Mouse (Mus musculus) large intestine, adult 2 months (tissue): ENCODE results near the gene Ptgr1. TPM values are rescaled to one million over a fixed set of nuclear protein-coding genes. Genes with fewer than 3 reads are reported as not detected.

Experiments used
- DNase-seq: peaks from one replicate; pipeline ENCODE4 v3.0.0-alpha.2; 2012; ENCODE audit warnings: low read depth, low spot score
- WGBS: fragments of 180-500 bp; shearing (Covaris S2); methylation state at CpG from one replicate; pipeline ENCODE4 v1.1.7; 2018; 5-methylcytosine and 5-hydroxymethylcytosine counted together
- polyA plus RNA-seq: library from polyadenylated mRNA; depleted of rRNA; stranded (reverse); fragments of >200 nt; gene quantifications from 2 replicates; pipeline ENCODE4 v1.2.3, GENCODE M21; 2012

Gene Ptgr1
- polyA plus RNA-seq, 1 experiment, result 10.5 TPM

DNA sequence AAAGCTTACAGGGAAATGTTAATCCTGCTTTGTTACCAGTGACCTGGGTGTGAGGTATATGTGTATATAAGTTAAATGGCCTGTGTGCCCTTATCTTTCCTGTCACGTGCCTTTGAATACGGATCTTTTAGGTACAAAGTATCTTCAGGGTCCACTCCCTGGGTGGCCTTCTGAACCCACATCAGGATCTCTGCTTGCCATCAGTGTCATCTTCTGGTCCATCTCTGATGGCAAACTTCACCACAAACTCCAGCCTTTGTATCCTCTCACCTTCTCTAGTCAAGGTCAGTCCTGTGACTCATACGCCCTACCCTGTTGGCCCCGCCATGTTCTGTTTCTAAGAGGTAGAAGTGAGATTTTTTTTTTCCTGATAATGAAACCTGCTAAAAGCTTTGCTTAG, 7.8 kb upstream of the Ptgr1 start, which contains the start of gene Dnajc25:
Dnajc25 (plus strand) TSS at position 301 of the 400 bp plus-strand sequence.
- WGBS, result 43% methylated on average over 4 of the region's 4 CpGs

DNA sequence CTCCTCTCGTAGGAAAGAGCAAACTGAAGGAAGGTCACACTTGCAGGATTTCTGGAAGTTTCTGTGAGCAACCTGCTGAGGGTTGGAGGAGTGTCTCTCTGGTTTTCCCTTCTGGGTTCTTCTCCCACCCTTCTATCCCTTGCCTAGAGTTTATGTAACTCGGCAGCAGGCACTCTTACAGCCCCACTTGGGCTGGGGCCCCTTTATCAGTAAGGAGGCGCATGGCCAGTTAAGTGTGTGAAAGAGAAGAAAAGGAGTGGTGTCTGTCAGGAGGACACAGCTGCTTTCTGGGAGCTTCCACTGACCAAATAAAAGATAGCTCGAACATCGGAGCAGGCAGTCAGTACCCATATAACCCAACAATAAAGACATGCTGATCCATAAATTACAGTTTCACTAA, 5.3 kb upstream of the Ptgr1 start:
- DNase-seq, result no peak
- 42% methylated on average over 5 of the region's 5 CpGs for WGBS

More for the DNA sequence above, 7.8 kb upstream of the Ptgr1 start, which contains the start of gene Dnajc25:
- no peak for DNase-seq

DNA sequence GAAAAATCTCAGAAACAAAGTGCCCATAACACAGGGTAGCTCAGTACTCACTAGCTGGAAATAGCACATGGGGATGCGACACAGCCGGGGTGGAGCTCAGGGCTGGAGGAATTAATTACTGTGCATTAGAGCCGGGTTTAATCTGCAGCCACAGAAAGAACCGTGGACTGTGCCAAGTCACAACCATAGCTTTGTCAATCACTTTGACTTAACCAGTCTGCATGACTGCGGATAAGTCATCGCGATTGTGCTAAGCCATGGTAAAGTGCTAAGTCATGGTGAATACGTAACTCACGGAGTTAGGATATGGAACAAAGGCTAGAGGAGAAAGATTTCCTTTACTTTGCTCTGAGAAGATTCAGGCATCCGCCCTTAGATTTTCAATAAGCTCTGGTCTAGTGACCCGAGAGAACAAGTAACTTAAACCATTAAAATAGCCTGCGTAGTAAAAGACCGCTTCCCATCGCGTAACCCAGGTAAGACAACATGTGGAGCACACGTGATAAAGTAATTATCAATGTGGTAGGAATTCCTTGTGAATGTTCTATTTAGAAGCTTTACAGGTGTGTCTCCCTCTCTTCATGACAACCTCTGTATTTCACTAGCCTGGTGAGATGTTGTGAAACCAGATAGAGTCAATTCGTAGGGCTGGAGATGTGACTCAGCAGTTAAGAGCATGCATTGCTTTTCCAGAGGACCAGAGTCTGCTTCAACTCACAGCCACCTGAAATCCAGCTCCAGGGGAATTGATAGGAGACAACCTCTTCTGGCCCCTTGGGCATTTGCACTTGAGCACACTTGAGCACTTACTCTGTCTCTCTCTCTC, 3.9 kb upstream of the Ptgr1 start:
- no peak for DNase-seq
- 83% methylated on average over 17 of the region's 17 CpGs for WGBS

DNA sequence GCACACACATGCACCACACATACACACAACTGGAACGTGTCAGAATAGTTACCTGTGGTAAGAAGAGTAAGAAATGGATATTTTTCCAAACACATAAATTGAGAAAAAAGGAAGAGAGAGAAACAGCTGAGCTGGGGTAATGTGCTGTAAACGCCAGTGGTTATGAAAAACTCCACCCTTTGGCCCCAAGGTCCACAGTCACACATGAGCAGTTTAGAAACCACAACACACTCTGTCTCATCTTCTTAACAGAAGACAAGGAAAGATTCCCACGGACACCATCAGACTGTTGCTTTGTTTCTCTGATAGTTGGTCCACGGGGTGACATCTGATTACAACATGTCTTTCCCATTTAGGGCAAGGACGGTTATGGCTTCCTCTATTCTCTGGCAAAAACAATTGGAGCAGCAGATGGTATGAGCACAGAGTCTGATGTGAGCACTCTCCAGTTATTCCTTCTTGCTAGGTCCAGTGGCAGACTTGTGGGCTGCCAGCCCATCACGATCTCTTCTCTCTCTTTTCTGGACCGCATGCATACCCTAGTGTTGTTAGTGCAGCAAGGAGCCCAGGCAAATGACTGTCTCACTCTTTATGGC, 2.5 kb upstream of the Ptgr1 start:
- 78% methylated on average over 7 of the region's 7 CpGs for WGBS
- DNase-seq, result no peak

DNA sequence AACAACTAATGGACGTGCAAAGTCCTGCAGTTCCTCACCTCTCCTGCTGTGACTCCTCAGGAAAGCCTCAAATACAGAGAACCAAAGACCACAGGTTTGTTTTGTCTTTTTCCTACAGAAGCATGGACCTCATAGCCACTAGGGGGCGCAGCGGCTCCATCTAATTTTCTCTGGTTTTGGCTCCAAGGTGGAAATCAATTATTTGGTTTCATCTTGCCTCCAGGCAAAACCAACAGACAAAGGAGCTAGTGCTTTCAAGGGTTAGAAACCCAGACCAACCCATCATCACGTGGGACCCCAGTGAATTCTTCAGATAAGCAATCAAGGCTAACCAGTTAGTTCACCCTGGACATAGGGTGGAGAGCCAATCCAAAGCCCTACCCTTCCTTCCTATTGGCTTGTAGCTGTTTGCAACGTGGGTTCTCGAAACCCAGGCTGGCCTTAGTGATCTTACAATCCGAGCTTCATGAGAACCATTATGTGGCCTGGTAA, 1.7 kb downstream of the Ptgr1 start:
- WGBS, result 7% methylated on average over 7 of the region's 7 CpGs
- peak; percentile 44 for DNase-seq

DNA sequence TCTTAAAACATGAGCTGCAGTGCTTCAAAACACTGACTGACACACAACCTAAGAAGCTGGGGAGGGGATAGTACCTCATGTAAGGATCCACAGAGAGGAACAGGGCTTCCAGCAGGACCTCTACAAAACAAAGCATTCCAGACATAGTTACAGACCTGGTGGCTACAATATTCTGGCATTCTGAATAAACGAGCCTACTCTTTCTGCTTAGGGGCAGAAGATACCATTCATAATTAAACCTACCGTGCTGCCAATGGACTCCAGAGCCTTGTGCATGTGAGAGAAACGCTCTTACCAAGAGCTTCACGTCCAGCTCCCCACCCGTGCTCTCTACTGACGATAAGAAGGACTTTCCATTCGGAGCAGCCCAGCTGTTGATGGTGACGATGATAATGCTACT, 4.1 kb downstream of the Ptgr1 start:
- DNase-seq, result no peak
- WGBS, result 93% methylated on average over 8 of the region's 8 CpGs

DNA sequence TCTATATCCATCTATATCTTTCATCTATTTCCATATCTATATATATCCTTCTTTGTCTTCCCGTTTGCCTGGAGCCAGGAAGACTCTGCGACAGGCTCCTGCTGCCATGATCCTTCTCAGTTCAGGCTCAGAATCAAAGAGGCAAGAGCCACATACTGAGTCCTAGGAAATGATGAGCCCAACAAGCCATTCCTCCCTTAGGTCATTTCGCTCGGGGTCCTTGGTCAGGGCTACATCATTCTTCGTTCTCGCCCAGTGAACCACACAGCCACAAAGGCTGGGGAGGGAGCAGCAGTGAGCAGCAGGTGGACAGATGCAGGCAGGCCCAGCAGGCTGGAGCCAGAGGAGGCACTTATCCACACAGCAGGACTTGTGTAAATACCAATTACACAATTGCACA, 5.5 kb downstream of the Ptgr1 start:
- WGBS, result 89% methylated on average over 6 of the region's 6 CpGs
- DNase-seq, result no peak

DNA sequence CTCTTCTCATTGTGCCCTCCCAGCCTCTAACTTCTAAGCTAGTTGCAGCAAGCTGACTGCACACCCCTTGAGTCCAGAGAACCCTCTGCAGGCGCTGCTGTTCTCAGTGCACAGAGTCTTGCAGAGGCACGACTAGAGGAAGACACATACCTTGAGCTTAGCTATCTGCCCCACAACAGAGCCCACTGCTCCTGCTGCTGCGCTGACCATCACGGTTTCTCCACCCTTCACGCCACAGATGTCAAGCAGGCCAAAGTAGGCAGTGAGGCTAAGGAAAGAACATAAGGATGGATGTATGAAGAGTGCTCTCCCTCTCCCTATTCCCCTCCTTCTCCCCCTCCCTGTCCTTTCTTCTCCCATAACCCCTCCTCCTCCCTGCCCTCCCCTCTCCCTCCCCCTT, 11.2 kb downstream of the Ptgr1 start:
- WGBS, result 92% methylated on average over 5 of the region's 5 CpGs

DNA sequence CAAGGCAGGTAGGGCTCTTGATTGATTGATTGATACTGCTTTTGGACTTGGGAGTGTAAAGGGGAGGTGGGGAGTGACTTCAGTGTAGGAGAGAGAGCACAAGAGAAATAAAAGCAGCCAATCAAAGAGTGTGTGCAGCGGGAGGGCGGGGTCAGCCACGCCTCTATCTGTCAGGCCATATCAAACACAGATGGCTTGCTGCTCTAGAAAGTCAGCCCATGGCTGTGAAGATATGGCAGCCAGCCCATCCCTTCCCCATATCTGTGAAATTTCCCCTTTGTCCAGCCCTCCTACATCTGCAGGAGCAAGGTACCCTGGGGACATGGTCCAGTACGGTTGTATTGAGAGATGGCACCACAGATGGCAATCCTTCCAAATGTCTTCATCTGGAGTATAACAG, 16.2 kb downstream of the Ptgr1 start:
- DNase-seq, result no peak
- 80% methylated on average over 4 of the region's 4 CpGs for WGBS

More for the DNA sequence above, 11.2 kb downstream of the Ptgr1 start:
- no peak for DNase-seq

DNA sequence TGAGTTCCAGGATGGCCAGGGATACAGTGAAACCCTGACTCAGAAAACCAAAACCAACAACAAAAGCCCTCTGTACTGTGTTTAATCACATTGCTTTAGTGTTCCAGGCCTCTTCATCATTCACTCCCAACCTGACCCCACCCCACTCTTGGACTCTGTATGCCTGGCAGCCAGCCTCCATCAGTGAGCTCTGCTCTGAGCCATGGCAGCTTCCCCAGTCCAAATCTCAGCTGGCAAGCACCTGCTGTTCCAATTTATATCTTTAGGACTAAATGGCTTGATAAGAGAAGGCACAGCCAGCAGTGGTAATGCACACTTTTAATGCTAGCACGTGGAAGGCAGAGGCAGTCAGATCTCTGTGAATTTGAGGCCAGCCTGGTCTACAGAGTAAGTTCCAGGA, 21.8 kb downstream of the Ptgr1 start:
- WGBS, result 45% methylated on average over 1 of the region's 1 CpGs
- DNase-seq, result no peak

DNA sequence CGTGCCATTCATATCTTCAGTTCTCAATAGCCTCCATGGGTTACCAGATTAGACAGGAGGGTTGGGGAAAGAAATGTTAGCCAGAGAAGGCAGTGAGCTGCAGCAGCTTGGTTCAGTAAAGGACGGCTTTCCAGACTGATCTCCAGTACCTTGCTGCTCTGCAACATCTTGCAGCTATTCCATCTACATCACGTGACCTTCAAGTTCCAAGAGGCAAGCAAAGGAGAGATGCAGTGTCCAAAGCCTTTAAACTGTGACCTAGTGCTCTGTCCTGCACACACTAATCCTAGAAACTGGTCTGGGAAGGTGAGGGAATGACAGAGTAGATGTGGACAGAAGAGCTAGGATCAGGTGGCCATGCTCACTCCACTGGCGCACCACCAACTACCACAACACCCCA, 23.6 kb downstream of the Ptgr1 start:
- WGBS, result 99% methylated on average over 4 of the region's 4 CpGs
- no peak for DNase-seq

DNA sequence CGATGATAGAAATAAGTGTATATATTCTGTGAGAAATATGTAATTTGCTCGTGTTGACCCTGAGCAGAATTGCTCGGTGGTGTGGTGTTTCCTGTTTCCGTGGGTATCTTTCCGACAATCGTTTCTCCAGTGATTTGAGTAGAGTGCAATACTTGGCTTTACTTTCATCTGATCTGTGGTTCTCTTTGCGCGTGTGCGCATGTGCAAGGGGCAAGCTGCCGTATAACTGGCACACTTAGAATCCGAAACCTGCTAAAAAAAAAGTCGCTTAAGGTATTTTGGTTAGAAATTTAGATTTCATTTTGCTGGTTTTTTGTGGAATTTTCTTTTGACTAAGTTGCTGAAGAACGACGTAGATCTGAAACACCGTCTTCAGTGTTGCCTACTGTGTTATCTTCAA, 25.2 kb downstream of the Ptgr1 start:
- no peak for DNase-seq
- 90% methylated on average over 15 of the region's 15 CpGs for WGBS

DNA sequence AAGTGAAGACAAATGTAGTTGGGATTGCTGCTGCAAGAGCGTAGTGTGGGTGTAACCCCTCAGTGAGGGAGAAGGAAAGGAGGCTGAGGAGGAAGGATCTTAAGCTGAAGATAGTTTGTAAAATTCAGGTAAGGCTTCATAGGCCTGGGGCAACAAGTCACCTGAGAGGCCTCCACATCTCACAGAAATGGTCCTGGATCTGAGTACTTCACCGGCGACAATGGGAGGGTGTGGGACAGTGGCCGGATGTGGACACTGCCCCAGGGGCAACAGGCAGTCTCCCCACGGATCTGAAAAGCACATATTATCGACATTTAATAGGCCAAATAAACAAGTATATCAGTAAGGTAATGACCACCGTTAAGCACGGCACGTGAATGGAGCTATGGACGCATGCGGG, 34.3 kb downstream of the Ptgr1 start:
- DNase-seq, result no peak
- WGBS, result 90% methylated on average over 11 of the region's 11 CpGs

DNA sequence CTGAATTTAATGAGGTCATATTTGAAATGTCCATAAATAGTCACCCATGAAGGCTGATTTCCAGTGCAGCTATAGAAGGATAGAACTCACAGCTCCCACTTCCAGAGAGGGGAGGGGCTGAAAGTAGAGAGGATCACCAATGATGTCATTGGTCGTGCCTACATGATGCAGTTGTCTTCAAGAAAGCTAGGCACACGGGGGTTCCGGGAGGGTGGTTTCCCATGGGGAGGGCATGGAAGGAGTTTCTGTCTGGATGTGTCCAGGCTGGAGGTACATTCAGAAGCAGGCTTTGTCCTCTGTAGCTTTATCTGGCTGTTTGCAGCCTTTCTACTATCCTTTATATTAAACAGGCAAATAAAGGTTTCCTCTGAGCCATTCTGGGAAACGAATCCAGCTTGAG, 38.5 kb downstream of the Ptgr1 start:
- 84% methylated on average over 4 of the region's 4 CpGs for WGBS
- DNase-seq, result no peak

DNA sequence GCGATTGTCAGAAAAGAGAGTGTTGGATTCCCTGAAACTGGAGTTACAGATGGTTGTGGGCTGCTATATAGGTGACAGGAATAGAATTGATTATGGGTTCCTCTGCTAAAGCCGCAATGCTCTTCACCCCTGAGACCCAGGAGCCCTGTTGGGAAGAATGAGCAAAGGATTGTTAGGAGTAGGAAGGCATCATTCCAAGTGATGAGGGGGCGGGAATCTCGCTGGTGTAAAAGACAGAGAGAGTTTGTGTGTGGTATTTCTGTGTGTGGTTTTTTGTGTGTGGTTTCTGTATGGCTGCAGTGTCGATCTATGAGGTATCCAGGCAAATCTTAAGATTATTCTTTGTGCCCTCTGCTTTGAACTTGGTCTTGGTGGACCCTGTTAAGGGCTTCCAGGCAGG, 42.2 kb downstream of the Ptgr1 start:
- no peak for DNase-seq
- WGBS, result 60% methylated on average over 5 of the region's 5 CpGs

DNA sequence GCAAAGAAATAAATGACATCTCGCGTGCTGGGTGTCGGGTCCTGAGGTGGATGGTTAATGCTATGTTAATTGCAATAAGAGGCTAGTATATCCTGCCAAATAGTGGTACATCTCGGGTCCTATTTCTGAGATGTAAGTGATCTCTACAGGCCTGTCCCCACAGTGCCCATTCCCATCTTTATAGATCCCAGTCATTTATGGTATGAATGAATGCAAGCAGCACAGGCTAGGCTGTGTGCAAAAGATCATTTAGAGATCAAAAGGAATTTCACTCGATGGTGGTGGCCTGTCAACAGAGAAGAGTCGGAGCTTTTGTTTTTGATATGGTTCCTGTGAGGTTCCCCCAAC, 42.7 kb downstream of the Ptgr1 start:
- WGBS, result 17% methylated on average over 6 of the region's 6 CpGs
- no peak for DNase-seq

DNA sequence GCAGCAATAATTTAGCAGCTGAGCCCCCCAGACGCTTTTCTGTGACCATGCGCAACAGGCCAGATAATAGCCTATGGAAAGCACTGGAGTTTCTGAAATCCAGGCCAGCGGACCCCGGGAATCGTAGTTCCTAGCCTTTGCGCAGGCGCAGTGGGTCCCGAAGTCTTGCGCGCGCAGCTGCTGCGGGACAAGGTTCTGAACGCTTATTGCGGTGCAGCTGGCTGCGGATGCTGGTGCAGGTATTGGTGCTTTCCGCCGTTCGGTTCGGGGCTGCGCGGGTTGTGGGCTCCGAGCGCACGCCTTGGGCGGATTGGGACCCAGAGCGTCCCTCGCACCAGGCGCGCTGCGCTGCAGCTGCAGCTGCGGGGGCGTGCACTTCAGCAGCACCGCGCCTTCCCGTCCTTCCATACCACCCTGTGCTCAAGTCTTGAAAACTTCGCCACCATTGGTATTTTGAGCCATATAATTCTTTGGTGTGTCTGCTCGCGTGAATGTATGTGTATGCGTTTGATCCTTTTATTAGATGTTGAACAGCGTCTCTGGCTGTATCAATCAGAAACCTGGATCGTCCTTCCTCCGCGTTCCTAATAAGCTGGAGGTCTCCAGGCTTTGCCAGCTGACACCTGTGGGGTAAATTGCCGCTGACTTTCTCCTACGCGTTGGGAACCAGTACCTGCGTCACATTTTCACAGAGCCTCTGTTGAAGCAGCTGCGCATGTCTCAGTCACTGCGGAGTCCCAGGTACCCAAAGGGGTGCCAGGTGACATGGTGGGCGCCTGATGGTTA, 43.3 kb downstream of the Ptgr1 start, which contains the start of gene Zkscan16:
Zkscan16 (plus strand) TSS at position 209 of the 786 bp plus-strand sequence.
- WGBS, result 2% methylated on average over 50 of the region's 50 CpGs
- DNase-seq, result peak; percentile 29

DNA sequence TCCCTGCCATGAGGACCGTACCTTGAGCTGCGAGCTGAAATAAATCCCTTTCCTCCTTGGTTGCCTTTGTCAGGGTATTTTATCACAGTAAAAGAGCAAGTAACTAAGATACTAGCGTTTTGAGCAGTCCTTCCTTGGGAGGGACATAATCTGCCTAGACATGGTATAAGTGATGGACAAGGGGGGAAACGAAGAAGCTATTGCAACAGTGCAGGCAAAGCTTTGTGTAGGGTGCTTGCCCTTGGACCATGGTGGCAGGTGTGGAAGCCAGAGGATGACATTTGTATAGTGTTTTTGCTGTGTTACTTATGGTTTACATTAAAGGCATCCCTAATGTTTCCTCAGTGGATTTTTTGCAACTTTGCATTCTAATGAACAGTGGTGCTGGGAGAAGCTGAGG, 44.0 kb downstream of the Ptgr1 start:
- WGBS, result 81% methylated on average over 4 of the region's 4 CpGs
- no peak for DNase-seq

DNA sequence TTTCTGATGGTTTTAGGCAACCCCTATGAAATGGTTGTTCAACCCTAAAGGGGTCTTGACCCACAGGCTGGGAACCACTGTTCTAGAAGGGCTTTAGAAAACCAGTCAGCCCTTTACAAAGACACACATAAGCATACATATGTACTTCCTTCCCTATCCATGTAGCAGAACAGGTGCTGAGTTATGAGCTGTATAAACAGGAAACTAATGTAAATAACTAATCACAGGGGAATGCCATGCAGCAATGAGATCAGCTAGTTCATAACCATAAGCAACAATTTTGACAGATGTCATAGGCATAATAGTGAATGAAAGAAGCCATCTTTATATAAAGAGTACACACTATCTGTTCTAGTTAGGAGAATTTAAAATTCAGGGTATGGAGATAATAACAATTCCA, 45.3 kb downstream of the Ptgr1 start:
- DNase-seq, result no peak

DNA sequence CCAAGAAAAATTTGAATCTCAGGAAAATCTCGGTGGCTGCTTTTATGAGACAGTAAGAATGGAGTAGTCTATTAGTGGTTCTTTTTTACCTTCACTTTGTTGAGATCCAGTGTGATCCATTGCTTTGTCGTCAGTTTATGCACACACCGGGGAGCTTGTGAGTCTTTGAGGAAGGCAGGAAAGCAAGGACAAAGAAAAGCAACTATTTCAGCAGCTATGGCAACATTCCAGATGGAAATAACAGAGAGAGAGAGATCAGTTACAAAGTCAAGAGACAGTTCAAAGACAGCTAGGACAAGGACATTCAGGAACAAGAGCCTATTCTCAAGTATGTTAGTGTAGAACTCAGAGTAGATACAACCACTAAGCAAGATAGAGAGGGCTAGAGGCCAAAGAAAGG, 51.1 kb downstream of the Ptgr1 start:
- WGBS, result 75% methylated on average over 3 of the region's 3 CpGs
- no peak for DNase-seq
